Mouse (Mus musculus) liver, embryonic 14.5 days (tissue): Measurements from ENCODE around the gene Ppfibp2. TPM values are rescaled to one million over a fixed set of nuclear protein-coding genes. Genes with fewer than 3 reads are reported as not detected.

ENCODE experiments used
- ATAC-seq: fragments of 200-750 bp; cut with Nextera tagmentation; 2 replicates; pipeline ENCODE4 v1.8.0; 2017; ENCODE audit warnings: moderate number of reproducible peaks, mild to moderate bottlenecking, moderate library complexity; ENCODE audit not compliant: insufficient read depth
- DNase-seq, 3 experiments: peaks; one replicate each; pipeline ENCODE4 v3.0.0-alpha.2; 2012 to 2013; ENCODE audit warnings: low read depth in 3 of 3, low spot score in 3 of 3
- H3K27ac ChIP-seq: fragments of 300-500 bp; sonication (generic); 2 replicates; pipeline ENCODE4 v1.5.1; 2014; ENCODE audit warnings: moderate library complexity, mild to moderate bottlenecking, control low read depth, inconsistent platforms
- H3K27me3 ChIP-seq: fragments of 300-500 bp; sonication (generic); 2 replicates; pipeline ENCODE4 v1.6.1; 2014; ENCODE audit warnings: mild to moderate bottlenecking, low read length, moderate library complexity; ENCODE audit not compliant: control insufficient read depth, insufficient read depth
- H3K36me3 ChIP-seq: fragments of 300-500 bp; sonication (generic); replicated peaks from 2 replicates; pipeline ENCODE4 v1.6.1; 2014; ENCODE audit warnings: low read depth; ENCODE audit not compliant: control insufficient read depth, insufficient read depth
- H3K4me1 ChIP-seq, 2 experiments: fragments of 200-500 bp in 1 of 2; fragments of 300-500 bp in 1 of 2; sonication (generic) in 1 of 2; replicated peaks; 2 replicates each; pipeline ENCODE4 v1.6.1; 2012 to 2014; ENCODE audit warnings: antibody characterized with exemption in 1 of 2, inconsistent platforms in 1 of 2, low read length in 1 of 2; ENCODE audit not compliant: control insufficient read depth in 2 of 2, insufficient read depth in 2 of 2
- H3K4me2 ChIP-seq: fragments of 300-500 bp; sonication (generic); 2 replicates; pipeline ENCODE4 v1.6.1; 2014; ENCODE audit warnings: low read depth, mild to moderate bottlenecking, control low read depth, moderate library complexity
- H3K4me3 ChIP-seq, 2 experiments: fragments of 200-500 bp in 1 of 2; fragments of 300-500 bp in 1 of 2; sonication (generic) in 1 of 2; 2 replicates each; pipeline ENCODE4 v1.5.1; 2012 to 2014; ENCODE audit warnings: low read depth in 2 of 2, low read length in 2 of 2, mild to moderate bottlenecking in 2 of 2, control low read depth in 1 of 2, inconsistent platforms in 1 of 2, moderate library complexity in 1 of 2; ENCODE audit not compliant: insufficient read depth in 1 of 2
- H3K9ac ChIP-seq: fragments of 300-500 bp; sonication (generic); replicated peaks from 2 replicates; pipeline ENCODE4 v1.6.1; 2014; ENCODE audit warnings: mild to moderate bottlenecking, control low read depth, moderate library complexity
- H3K9me3 ChIP-seq: fragments of 300-500 bp; sonication (generic); 2 replicates; pipeline ENCODE4 v1.6.1; 2016; ENCODE audit warnings: low read length, mixed read lengths; ENCODE audit not compliant: control insufficient read depth
- CTCF ChIP-seq: IDR thresholded peaks from 2 replicates; pipeline ENCODE4 v1.5.1; 2016; ENCODE audit warnings: antibody characterized with exemption, low read depth, control low read depth
- EP300 ChIP-seq: IDR thresholded peaks from 2 replicates; pipeline ENCODE4 v1.6.1; 2016; ENCODE audit warnings: antibody characterized with exemption, low read depth
- WGBS: fragments of 180-500 bp; shearing (Covaris S2); extraction: QIAGEN DNeasy Blood & Tissue Kit; methylation state at CpG from one replicate; pipeline ENCODE4 v1.1.7; 2014; ENCODE audit not compliant: insufficient replicate concordance; 5-methylcytosine and 5-hydroxymethylcytosine counted together
- polyA plus RNA-seq, 2 experiments: library from polyadenylated mRNA; depleted of rRNA in 1 of 2; stranded (reverse) in 1 of 2; unstranded in 1 of 2; fragments of >200 nt; fragmentation: Nextera tagmentation in 1 of 2; extraction: Ambion mirVana in 1 of 2; gene quantifications; 2 replicates each; pipeline versions ENCODE4 v1.2.1 to v1.2.3; 2012 to 2014

Gene Ppfibp2
- polyA plus RNA-seq, 2 experiments, result 2.5 to 3.1 TPM

GRCm38 (mm10) chr7:107602913-107603312, 7.9 kb downstream of the Ppfibp2 start:
- ATAC-seq (no peak), DNase-seq (no peak)
- Histone ChIP-seq H3K4me3 (no peak overlapping the region), H3K9ac (no peak overlapping the region), H3K4me1 (peaks cover 0 to 2% of the 10 kb centered on the region in 2 experiments; a peak in 2 of 4 replicates), H3K27me3 (no peaks in the 10 kb centered on the region), H3K9me3 (no peaks in the 10 kb centered on the region), H3K4me2 (no peak overlapping the region), H3K27ac (no peak overlapping the region), H3K36me3 (no peaks in the 10 kb centered on the region)
- no peak for TF ChIP-seq CTCF
- no peak for TF ChIP-seq EP300
- 67% methylated on average over 6 of the region's 6 CpGs for WGBS

- H3K27me3 ChIP-seq, result no peaks in the 10 kb centered on the region
- ATAC-seq (no peak), DNase-seq (no peak)
- no peak overlapping the region for H3K4me3 ChIP-seq
- peaks cover 0 to 3% of the 10 kb centered on the region in 2 experiments; a peak in 1 of 4 replicates for H3K4me1 ChIP-seq
- no peak overlapping the region for H3K9ac ChIP-seq
- TF ChIP-seq EP300 (no peak), CTCF (no peak)
- H3K9me3 ChIP-seq, result no peaks in the 10 kb centered on the region
- 46% methylated on average over 1 of the region's 1 CpGs for WGBS
- no peaks in the 10 kb centered on the region for H3K36me3 ChIP-seq
- no peak overlapping the region for H3K27ac ChIP-seq
- no peak overlapping the region for H3K4me2 ChIP-seq
Measured at GRCm38 (mm10) chr7:107607766-107608165, 12.8 kb downstream of the Ppfibp2 start.

GRCm38 (mm10) chr7:107609622-107610255, 14.7 kb downstream of the Ppfibp2 start:
- Histone ChIP-seq H3K27me3 (no peaks in the 10 kb centered on the region), H3K4me2 (no peak overlapping the region), H3K9ac (no peak overlapping the region), H3K27ac (no peak overlapping the region), H3K36me3 (no peaks in the 10 kb centered on the region), H3K4me1 (peaks cover 0 to 3% of the 10 kb centered on the region in 2 experiments; a peak in 1 of 4 replicates), H3K9me3 (no peaks in the 10 kb centered on the region), H3K4me3 (no peak overlapping the region)
- WGBS, result 55% methylated on average over 2 of the region's 2 CpGs
- DNase-seq (no peak), ATAC-seq (no peak)
- no peak for TF ChIP-seq CTCF
- TF ChIP-seq EP300, result no peak

GRCm38 (mm10) chr7:107610880-107611279, 15.9 kb downstream of the Ppfibp2 start:
- WGBS, result 29% methylated on average over 5 of the region's 5 CpGs
- ATAC-seq (no peak), DNase-seq (no peak)
- H3K9me3 ChIP-seq, result no peaks in the 10 kb centered on the region
- peaks cover 0 to 3% of the 10 kb centered on the region in 2 experiments; a peak in 1 of 4 replicates for H3K4me1 ChIP-seq
- no peak overlapping the region for H3K4me2 ChIP-seq
- H3K36me3 ChIP-seq, result no peaks in the 10 kb centered on the region
- no peak overlapping the region for H3K4me3 ChIP-seq
- TF ChIP-seq CTCF, result no peak
- no peak for TF ChIP-seq EP300
- no peak overlapping the region for H3K9ac ChIP-seq
- H3K27ac ChIP-seq, result no peak overlapping the region
- H3K27me3 ChIP-seq, result no peaks in the 10 kb centered on the region

- no peak overlapping the region for H3K4me3 ChIP-seq
- WGBS, result 32% methylated on average over 10 of the region's 11 CpGs
- no peaks in the 10 kb centered on the region for H3K9me3 ChIP-seq
- H3K27me3 ChIP-seq, result no peaks in the 10 kb centered on the region
- DNase-seq (no peak), ATAC-seq (no peak)
- no peak for TF ChIP-seq CTCF
- no peak for TF ChIP-seq EP300
- no peak overlapping the region for H3K4me2 ChIP-seq
- peaks cover 0 to 5% of the 10 kb centered on the region in 2 experiments; a peak in 1 of 4 replicates for H3K4me1 ChIP-seq
- no peak overlapping the region for H3K9ac ChIP-seq
- no peaks in the 10 kb centered on the region for H3K36me3 ChIP-seq
- H3K27ac ChIP-seq, result no peak overlapping the region
Measured at GRCm38 (mm10) chr7:107618028-107618992, 23.3 kb downstream of the Ppfibp2 start.
